Mouse (Mus musculus): ENCODE measurements at regions not wholly inside any gene's neighbourhood (a gene's known extent, or its start where the extent isn't known, plus 50 kb on each side); places are given as distances from the start of the nearest gene placed in this dataset.
"Not testable (repeated sequence)": the region's sequence is repeated elsewhere in the genome, so short reads cannot be mapped to it uniquely, and the experiment has no call there.

DNA sequence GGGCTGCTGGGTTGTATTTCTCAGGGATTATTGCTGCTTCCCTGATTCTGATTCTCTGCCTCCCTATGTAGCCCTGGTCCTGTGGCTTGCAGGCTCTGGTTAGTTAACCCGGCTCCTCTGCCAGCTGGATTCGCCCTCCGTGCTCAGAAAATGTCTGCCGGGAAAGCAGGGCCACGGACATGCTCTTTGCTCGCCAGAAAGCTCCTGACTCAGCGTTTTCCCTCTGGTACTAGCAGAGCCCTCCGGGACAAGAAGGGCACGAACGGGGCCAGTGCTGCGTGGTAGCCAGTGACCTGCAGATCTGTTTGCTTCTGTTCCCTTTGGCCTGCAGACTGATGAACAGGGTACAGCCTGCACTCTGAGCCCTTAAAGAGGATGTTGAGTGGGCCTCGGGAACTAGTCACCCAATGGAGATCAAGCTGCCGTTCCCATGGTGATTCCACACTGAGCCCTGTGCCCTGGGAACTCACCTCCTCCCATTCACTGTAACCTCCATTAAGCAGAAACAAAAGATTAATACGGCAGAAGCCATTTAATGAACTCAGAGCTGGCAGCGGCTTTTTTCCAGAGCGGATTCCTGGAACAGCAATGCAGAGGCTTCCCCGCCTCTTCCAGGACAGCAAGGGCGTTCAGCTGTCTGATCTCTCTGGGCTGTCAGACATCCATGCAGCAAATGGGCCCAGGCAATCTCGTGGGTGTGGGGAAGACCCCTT is 159.9 kb upstream of the Myt1l start:
- DNase-seq (ENCODE audit: low read depth, low spot score) = no peak

DNA sequence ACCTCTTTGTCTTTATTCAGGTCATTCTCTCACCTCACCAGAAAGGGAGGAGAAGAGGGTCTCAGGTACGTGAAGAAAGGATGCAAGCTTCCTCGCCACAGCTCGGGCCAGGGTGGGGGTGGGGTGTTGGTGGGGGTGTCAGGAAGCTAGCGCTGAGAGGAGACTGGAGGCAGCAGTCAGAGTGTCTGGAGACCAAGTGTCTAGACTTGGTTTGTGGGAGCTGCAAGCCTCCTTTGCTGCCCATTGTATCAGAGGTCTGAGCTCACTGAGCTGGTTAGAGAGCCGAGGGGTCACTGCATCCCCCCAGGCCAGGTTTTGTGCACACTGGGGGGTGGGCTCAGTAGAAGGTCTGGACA is 159.4 kb upstream of the Myt1l start:
- no peak for DNase-seq (ENCODE audit: low read depth, low spot score)

GRCm38 (mm10) chr12:29391756-29392155 is 136.4 kb upstream of the Myt1l start:
- no peak for DNase-seq (ENCODE audit: low read depth, low spot score)

GRCm38 (mm10) chr12:29394271-29394670 is 133.9 kb upstream of the Myt1l start:
- no peak for DNase-seq (ENCODE audit: low read depth, low spot score)

- no peak for DNase-seq (ENCODE audit: low read depth, low spot score)
Observed at GRCm38 (mm10) chr12:29394881-29395280, 133.3 kb upstream of the Myt1l start.

GRCm38 (mm10) chr12:29395401-29395982 is 132.7 kb upstream of the Myt1l start:
- DNase-seq (ENCODE audit: low read depth, low spot score) = no peak

GRCm38 (mm10) chr12:29404434-29404833 is 123.8 kb upstream of the Myt1l start:
- DNase-seq (ENCODE audit: low read depth, low spot score) = no peak

- DNase-seq (ENCODE audit: low read depth, low spot score) = no peak
Observed at GRCm38 (mm10) chr12:29409336-29410055, 118.7 kb upstream of the Myt1l start.

DNA sequence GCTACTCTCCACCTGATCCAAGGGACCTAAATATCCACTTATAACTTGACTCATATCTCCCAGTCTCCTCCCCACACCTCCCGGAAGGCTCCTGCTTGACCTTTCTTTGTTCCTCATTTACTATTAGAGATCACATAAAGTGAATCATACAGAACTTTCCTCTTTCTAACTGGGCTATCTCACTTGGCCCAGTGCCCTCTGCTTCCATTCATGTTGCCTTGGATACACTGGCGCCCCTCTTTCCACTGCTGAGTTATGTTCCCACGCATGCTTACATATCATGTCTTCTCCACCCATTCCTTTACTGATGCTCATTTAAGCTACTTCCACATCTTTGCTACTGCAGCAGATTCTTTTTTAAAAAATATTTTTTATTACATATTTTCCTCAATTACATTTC is 94.2 kb upstream of the Myt1l start:
- DNase-seq (ENCODE audit: low read depth, low spot score) = no peak

DNA sequence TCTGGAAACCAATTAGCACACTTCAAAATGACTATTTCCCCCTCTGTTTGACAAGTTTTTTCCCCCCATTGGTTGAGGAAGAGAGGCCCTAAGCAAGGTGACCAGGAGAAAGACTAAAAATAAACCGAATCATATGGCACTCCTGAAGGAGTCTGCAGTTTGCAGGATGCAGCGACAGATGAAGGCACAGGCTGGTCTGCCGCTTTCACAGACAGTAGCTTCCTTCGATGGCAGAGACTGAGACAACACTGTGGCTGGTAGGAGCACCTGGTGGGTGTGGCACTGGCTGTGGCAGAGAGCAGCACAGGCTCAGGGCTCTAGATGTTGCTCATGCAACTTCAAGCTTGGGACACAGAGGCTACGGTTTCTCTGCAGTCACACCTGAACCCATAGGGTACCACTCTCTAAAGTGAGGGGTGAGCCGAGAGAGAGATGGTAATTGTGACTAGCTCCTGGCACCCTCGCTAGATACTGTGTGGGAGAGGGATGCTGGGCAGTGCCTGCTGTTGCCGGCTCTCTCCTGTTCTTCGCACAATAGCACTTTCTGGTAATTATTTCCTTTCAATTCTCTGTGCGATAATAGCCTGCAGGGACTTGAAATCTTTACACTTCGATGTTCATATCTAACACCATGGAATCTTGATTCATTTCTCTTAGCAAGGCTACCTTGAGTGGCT is 88.7 kb upstream of the Myt1l start:
- DNase-seq (ENCODE audit: low read depth, low spot score) = peak; percentile 34

- DNase-seq (ENCODE audit: low read depth, low spot score) = not testable (repeated sequence)
Observed at GRCm38 (mm10) chr12:29465201-29465600, 63.0 kb upstream of the Myt1l start.

Measured in brain, embryonic 18.5 days (tissue).